Mouse (Mus musculus): ENCODE data around the gene Mpdz.

DNA sequence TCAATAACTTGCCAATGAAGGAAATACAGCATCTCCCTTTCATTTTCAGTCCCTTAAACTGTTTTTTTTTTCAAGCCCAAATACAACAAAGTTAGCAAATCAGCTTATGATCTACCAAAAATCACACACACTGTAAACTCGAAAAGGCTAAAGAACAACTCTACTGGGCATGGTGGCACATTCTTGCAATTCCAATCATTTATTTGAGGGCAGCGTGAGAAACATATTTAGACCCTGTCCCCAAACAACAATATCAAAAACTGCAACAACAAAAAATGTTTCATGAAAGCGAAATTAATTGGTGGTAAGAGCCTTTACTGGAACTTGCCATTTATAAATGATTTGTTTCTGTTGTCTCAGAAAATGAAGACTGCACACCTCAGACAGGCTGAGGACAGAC, 97.5 kb downstream of the Mpdz start:
- TF ChIP-seq CTCF (IDR thresholded peaks at IDR 0.05; ENCODE audit: low read depth), result no peak
- no peak for TF ChIP-seq EP300 (IDR thresholded peaks at IDR 0.05; ENCODE audit: low read depth)

Measured in heart, postnatal 0 days (tissue).